Mouse (Mus musculus): ENCODE data around the gene Man2c1. TPM values are rescaled to one million over a fixed set of nuclear protein-coding genes. Genes with fewer than 3 reads are reported as not detected.

Man2c1 gene
- total and polyA plus RNA-seq, 3 experiments, result 56.3 to 106 (median 66.7) TPM

- H3K4me1 ChIP-seq (ENCODE audit: insufficient read depth, low read depth, low read length), result peaks cover 28% of the 10 kb centered on the region
- H3K4me3 ChIP-seq (ENCODE audit: low read depth, low read length), result no peak overlapping the region
- H3K36me3 ChIP-seq (replicated peaks), result peaks cover 41% of the 10 kb centered on the region
- no peak for DNase-seq (ENCODE audit: low spot score)
- H3K27me3 ChIP-seq (ENCODE audit: insufficient read depth, low read length), result no peaks in the 10 kb centered on the region
- ATAC-seq (ENCODE audit: extremely low read depth, insufficient number of reproducible peaks, low FRiP score, poor library complexity, severe bottlenecking), result no peak
- H3K9me3 ChIP-seq (replicated peaks), result no peaks in the 10 kb centered on the region
- TF ChIP-seq POLR2AphosphoS5 (IDR thresholded peaks at IDR 0.05; ENCODE audit: insufficient replicate concordance, low read depth, low read length) (no peak), GATA1 (IDR thresholded peaks at IDR 0.05; ENCODE audit: borderline replicate concordance, low read length) (no peak), CTCF (IDR thresholded peaks at IDR 0.05; ENCODE audit: low read depth, low read length) (no peak), TAL1 (conservative IDR thresholded peaks at IDR 0.05; ENCODE audit: low read depth, low read length) (no peak), GATA2 (IDR thresholded peaks at IDR 0.05; ENCODE audit: borderline replicate concordance, low read depth, low read length) (no peak)
These were observed 16.1 kb downstream of the Man2c1 start for GRCm38 (mm10) chr9:57146451-57147066.

GRCm38 (mm10) chr9:57147205-57148143 lies 17.0 kb downstream of the Man2c1 start:
- peaks cover 32% of the 10 kb centered on the region for H3K36me3 ChIP-seq (replicated peaks)
- ATAC-seq (ENCODE audit: extremely low read depth, insufficient number of reproducible peaks, low FRiP score, poor library complexity, severe bottlenecking) (no peak), DNase-seq (ENCODE audit: low spot score) (no peak)
- no peaks in the 10 kb centered on the region for H3K27me3 ChIP-seq (ENCODE audit: insufficient read depth, low read length)
- H3K4me3 ChIP-seq (ENCODE audit: low read depth, low read length), result peak overlapping the region; percentile 72
- H3K9me3 ChIP-seq (replicated peaks), result no peaks in the 10 kb centered on the region
- TF ChIP-seq POLR2AphosphoS5 (IDR thresholded peaks at IDR 0.05; ENCODE audit: insufficient replicate concordance, low read depth, low read length) (no peak), GATA2 (IDR thresholded peaks at IDR 0.05; ENCODE audit: borderline replicate concordance, low read depth, low read length) (no peak), CTCF (IDR thresholded peaks at IDR 0.05; ENCODE audit: low read depth, low read length) (no peak), TAL1 (conservative IDR thresholded peaks at IDR 0.05; ENCODE audit: low read depth, low read length) (no peak), GATA1 (IDR thresholded peaks at IDR 0.05; ENCODE audit: borderline replicate concordance, low read length) (no peak)
- peaks cover 28% of the 10 kb centered on the region for H3K4me1 ChIP-seq (ENCODE audit: insufficient read depth, low read depth, low read length)

- H3K36me3 ChIP-seq (replicated peaks), result peaks cover 23% of the 10 kb centered on the region
- H3K4me1 ChIP-seq (ENCODE audit: insufficient read depth, low read depth, low read length), result peaks cover 28% of the 10 kb centered on the region
- DNase-seq (ENCODE audit: low spot score), result peak; percentile 82
- H3K9me3 ChIP-seq (replicated peaks), result no peaks in the 10 kb centered on the region
- no peaks in the 10 kb centered on the region for H3K27me3 ChIP-seq (ENCODE audit: insufficient read depth, low read length)
- peak; percentile 77 for ATAC-seq (ENCODE audit: extremely low read depth, insufficient number of reproducible peaks, low FRiP score, poor library complexity, severe bottlenecking)
- peak within 1 kb of the TSS; percentile 72 for H3K4me3 ChIP-seq (ENCODE audit: low read depth, low read length)
- no peak for TF ChIP-seq GATA2 (IDR thresholded peaks at IDR 0.05; ENCODE audit: borderline replicate concordance, low read depth, low read length)
These were observed 17.8 kb downstream of the Man2c1 start, which contains the start of gene Neil1 for GRCm38 (mm10) chr9:57148144-57148878. Gene Neil1 (minus strand): TSS chr9:57148305.

- Histone ChIP-seq H3K36me3 (replicated peaks) (peaks cover 18% of the 10 kb centered on the region), H3K27me3 (ENCODE audit: insufficient read depth, low read length) (no peaks in the 10 kb centered on the region), H3K4me3 (ENCODE audit: low read depth, low read length) (peak overlapping the region; percentile 72; the same call in 1 of the 2 replicates), H3K9me3 (replicated peaks) (no peaks in the 10 kb centered on the region), H3K4me1 (ENCODE audit: insufficient read depth, low read depth, low read length) (peaks cover 28% of the 10 kb centered on the region)
- no peak for DNase-seq (ENCODE audit: low spot score)
- TF ChIP-seq POLR2AphosphoS5 (IDR thresholded peaks at IDR 0.05; ENCODE audit: insufficient replicate concordance, low read depth, low read length) (no peak), TAL1 (conservative IDR thresholded peaks at IDR 0.05; ENCODE audit: low read depth, low read length) (no peak), GATA2 (IDR thresholded peaks at IDR 0.05; ENCODE audit: borderline replicate concordance, low read depth, low read length) (no peak), CTCF (IDR thresholded peaks at IDR 0.05; ENCODE audit: low read depth, low read length) (no peak), GATA1 (IDR thresholded peaks at IDR 0.05; ENCODE audit: borderline replicate concordance, low read length) (no peak)
- no peak for ATAC-seq (ENCODE audit: extremely low read depth, insufficient number of reproducible peaks, low FRiP score, poor library complexity, severe bottlenecking)
These were observed 18.5 kb downstream of the Man2c1 start for GRCm38 (mm10) chr9:57149021-57149420.

GRCm38 (mm10) chr9:57150192-57150591 lies 19.7 kb downstream of the Man2c1 start:
- H3K36me3 ChIP-seq (replicated peaks), result peaks cover 18% of the 10 kb centered on the region
- H3K4me3 ChIP-seq (ENCODE audit: low read depth, low read length), result no peak overlapping the region
- H3K4me1 ChIP-seq (ENCODE audit: insufficient read depth, low read depth, low read length), result peaks cover 30% of the 10 kb centered on the region
- H3K27me3 ChIP-seq (ENCODE audit: insufficient read depth, low read length), result no peaks in the 10 kb centered on the region
- ATAC-seq (ENCODE audit: extremely low read depth, insufficient number of reproducible peaks, low FRiP score, poor library complexity, severe bottlenecking), result no peak
- DNase-seq (ENCODE audit: low spot score), result no peak
- no peaks in the 10 kb centered on the region for H3K9me3 ChIP-seq (replicated peaks)
- TF ChIP-seq GATA1 (IDR thresholded peaks at IDR 0.05; ENCODE audit: borderline replicate concordance, low read length), result no peak
- TF ChIP-seq CTCF (IDR thresholded peaks at IDR 0.05; ENCODE audit: low read depth, low read length), result no peak
- no peak for TF ChIP-seq GATA2 (IDR thresholded peaks at IDR 0.05; ENCODE audit: borderline replicate concordance, low read depth, low read length)
- no peak for TF ChIP-seq TAL1 (conservative IDR thresholded peaks at IDR 0.05; ENCODE audit: low read depth, low read length)
- TF ChIP-seq POLR2AphosphoS5 (IDR thresholded peaks at IDR 0.05; ENCODE audit: insufficient replicate concordance, low read depth, low read length), result no peak

DNA sequence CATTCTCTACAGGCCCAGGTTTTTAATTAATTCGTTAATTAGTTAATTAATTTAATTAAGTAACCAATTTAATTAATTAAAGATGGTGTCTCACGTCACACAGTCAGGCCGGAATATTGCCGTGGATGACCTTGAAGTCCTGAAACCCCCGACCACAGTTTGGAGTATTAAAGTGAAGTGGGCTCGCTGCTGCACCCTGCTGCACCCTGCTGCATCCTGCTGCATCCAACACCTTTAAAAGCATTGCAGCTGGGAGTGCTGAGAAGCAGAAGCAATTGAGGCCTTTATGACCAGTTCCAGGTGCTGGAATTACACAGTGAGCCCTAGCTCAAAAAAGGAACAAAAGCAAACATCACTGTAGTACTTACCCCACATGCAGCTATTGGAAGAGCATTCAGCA lies 21.8 kb downstream of the Man2c1 start:
- H3K27me3 ChIP-seq (ENCODE audit: insufficient read depth, low read length), result no peaks in the 10 kb centered on the region
- TF ChIP-seq TAL1 (conservative IDR thresholded peaks at IDR 0.05; ENCODE audit: low read depth, low read length), result no peak
- no peak for TF ChIP-seq POLR2AphosphoS5 (IDR thresholded peaks at IDR 0.05; ENCODE audit: insufficient replicate concordance, low read depth, low read length)
- TF ChIP-seq GATA1 (IDR thresholded peaks at IDR 0.05; ENCODE audit: borderline replicate concordance, low read length), result no peak
- TF ChIP-seq CTCF (IDR thresholded peaks at IDR 0.05; ENCODE audit: low read depth, low read length), result no peak
- no peak for TF ChIP-seq GATA2 (IDR thresholded peaks at IDR 0.05; ENCODE audit: borderline replicate concordance, low read depth, low read length)

More for the DNA sequence above, 21.8 kb downstream of the Man2c1 start:
- Histone ChIP-seq H3K4me1 (ENCODE audit: insufficient read depth, low read depth, low read length) (peaks cover 38% of the 10 kb centered on the region), H3K36me3 (replicated peaks) (peaks cover 35% of the 10 kb centered on the region), H3K4me3 (ENCODE audit: low read depth, low read length) (no peak overlapping the region), H3K9me3 (replicated peaks) (no peaks in the 10 kb centered on the region)
- no peak for ATAC-seq (ENCODE audit: extremely low read depth, insufficient number of reproducible peaks, low FRiP score, poor library complexity, severe bottlenecking)
- no peak for DNase-seq (ENCODE audit: low spot score)
